Mouse (Mus musculus) embryo, embryonic 9.5 days (tissue): ENCODE data around the gene Mical3.

Experiments used
- DNase-seq: peaks from one replicate; pipeline ENCODE4 v3.0.0-alpha.2; 2017; ENCODE audit errors: extremely low spot score

The Mical3 gene

DNA sequence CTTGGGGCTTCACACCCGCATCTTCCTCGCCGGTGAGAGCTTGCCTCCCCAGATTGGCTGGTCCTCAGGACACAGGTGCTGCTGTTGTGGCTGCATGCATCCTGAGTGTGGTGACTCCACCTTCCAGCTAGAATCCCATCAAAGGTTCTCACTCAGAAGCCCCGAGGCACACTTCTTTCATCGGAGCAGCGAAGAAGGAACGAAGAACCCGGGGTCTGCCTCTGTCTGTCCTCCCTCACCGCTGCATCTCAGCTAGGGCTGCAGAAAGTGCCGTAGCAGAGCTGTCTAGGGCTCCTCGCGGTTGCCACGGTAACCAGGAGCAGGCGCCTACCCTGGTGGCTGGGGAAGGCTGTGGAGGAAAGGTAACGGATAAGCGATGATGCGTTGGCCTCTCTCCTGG lies at the start of gene Mical3:
Gene Mical3, minus strand, starts transcription at position 227 of the 400 bp plus-strand sequence.
- peak; percentile 60 for DNase-seq

GRCm38 (mm10) chr6:121179846-121180245 lies 49.0 kb upstream of the Mical3 start:
- DNase-seq, result no peak

DNA sequence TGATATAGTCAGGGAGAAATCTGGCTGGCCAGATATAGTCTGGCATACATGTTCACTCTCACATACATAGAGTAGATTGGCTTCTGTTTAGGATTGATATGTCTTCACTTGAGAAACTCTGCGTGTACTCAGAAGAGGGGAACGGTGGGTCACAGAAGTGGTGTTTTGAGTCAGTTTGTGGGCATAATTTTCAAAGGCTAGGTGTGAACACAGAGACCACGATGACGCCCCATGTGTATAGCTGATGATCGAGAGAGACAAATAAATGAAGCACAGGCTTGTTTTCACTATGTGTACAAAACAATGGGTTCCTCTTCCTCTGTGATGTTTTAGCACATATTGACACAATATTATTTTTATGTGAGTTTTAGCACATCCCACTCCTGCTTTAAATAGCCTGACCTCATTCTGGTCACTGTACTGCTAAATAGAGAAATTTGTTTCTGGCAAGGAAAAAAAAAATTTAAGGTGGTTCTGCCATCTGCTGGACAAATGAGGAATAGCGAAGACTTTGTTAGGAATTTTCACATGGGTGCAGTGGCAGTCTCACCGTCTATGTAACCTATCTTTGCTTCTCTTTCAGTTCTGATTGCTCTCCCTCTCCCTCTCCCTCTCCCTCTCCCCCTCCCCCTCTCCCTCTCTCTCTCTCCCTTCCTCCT lies 48.0 kb upstream of the Mical3 start:
- DNase-seq, result peak; percentile 76

- DNase-seq, result no peak
These were observed 46.4 kb upstream of the Mical3 start for GRCm38 (mm10) chr6:121177118-121177708.

- no peak for DNase-seq
These were observed 45.9 kb upstream of the Mical3 start for GRCm38 (mm10) chr6:121176731-121177098.

- DNase-seq, result no peak
These were observed 45.4 kb upstream of the Mical3 start for GRCm38 (mm10) chr6:121176011-121176730.

GRCm38 (mm10) chr6:121174761-121175160 lies 44.0 kb upstream of the Mical3 start:
- no peak for DNase-seq

DNA sequence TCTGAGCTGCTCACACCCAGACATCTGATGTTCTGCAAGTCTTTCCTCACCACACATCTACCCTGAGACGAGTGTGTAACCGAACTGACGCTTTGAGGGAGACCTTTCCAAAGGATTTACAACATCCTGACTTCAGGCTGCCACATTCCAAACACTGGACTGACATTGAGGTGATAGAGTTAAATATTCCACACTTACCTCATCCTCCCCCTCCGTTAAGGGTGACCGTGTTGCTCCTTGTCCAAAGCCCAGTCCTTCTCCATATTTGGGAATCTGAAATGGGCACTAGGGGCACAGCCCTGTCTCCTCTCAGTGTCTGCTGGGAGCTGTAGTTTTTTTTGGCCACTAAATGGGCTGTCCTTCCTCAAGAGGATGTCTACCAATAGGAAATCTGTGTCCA lies 42.7 kb upstream of the Mical3 start:
- no peak for DNase-seq

DNA sequence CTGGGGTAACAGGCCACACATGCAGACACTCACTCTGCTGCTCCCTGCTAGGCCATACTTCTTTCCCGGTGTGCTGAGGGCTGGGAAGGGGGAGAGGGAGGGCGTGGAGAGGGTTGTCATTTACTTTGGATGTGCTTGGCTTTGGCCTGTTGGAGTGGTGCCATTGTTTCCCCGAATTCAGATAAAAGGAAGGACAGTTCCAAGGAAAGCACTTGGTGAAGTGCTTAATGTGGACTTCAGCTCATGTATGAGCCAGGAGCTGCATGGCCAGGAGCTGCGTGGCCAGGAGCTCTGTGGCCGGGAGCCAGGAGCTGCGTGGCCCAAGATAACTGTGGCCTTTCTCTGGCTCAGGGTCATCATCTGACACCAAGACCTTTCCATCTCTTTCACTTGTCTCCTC lies 40.3 kb upstream of the Mical3 start:
- DNase-seq, result no peak

GRCm38 (mm10) chr6:121167381-121167975 lies 36.7 kb upstream of the Mical3 start:
- no peak for DNase-seq

DNA sequence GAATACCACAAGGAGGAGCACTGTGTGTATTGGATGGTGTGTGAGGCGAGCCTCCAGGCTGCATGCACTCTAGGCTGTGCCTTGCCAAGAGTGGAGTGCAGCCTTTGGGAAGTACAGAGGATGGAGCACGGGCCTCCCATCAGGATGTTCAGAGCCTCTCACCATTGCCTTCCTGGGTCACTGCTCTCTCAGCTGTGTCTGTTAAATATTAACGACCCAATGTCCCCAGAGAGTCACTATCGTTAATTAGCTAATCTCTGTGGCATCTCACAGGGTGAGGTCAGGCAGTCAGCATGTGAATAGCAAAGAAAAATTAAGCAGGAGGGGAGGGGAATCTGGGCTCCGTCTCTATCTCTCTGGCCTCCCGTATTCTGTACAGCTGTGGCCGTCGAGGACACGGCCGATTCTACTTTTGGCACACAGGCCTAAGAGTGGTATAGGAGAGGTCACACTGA lies 35.3 kb upstream of the Mical3 start:
- DNase-seq, result no peak

DNA sequence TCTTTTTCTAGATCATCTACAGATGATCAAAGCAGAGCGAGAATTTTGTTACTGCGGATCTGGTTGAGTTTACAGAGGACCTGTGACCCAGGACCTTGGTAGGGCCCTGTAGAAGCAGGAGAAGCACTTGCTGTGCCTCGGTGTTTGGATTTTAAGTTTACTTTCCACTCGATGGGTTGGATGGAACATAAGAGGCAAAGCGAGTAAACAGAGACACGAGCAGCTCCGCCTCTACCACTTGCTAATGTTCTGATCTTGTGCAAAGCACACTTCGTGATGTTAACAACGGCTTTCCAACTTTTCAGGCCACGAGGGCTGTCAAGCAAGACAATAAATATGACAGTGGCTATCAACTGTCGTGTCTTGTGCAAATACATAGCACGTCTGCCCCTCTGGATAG lies 31.8 kb upstream of the Mical3 start:
- DNase-seq, result no peak

DNA sequence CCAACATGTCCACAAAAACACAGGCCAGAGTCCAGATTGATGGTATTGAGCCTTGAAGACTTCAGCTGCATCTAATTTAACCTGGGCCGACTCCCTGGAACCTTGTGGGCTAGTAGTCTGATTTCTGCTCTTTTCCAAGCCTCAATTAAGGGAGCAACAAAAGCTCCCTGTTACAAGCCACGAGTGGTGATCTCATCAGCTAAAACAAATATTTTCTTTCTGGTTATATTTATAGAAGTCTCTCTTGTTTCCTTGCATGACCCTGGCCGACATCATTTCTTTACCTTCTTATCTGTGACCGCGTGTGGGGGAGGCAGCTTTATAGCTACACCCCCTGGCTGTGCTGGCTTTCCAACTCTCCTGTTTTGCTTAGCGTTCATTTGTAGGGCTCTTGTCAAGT lies 29.3 kb upstream of the Mical3 start:
- DNase-seq, result no peak

- DNase-seq, result no peak
These were observed 28.8 kb upstream of the Mical3 start for GRCm38 (mm10) chr6:121159616-121160015.

DNA sequence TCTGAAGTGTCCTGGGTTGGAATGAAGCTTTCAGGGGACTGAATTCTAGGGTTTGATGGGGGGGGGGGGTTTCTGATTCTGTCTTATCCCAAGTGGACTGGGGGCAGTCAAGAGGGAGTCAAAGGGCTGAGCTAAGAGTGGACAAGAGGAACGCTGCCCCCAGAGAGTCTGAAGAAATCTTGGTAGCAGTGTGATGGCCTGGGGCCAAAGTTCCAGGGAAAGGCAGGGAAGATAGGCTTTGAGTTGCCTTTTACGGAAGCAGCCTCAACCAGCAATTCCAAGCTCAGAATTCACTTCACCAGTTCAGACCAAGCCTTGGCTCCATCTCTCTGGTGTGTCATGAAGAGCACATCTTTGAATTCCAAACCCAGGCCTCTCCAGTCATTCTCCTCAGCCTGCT lies 25.2 kb upstream of the Mical3 start:
- DNase-seq, result no peak

DNA sequence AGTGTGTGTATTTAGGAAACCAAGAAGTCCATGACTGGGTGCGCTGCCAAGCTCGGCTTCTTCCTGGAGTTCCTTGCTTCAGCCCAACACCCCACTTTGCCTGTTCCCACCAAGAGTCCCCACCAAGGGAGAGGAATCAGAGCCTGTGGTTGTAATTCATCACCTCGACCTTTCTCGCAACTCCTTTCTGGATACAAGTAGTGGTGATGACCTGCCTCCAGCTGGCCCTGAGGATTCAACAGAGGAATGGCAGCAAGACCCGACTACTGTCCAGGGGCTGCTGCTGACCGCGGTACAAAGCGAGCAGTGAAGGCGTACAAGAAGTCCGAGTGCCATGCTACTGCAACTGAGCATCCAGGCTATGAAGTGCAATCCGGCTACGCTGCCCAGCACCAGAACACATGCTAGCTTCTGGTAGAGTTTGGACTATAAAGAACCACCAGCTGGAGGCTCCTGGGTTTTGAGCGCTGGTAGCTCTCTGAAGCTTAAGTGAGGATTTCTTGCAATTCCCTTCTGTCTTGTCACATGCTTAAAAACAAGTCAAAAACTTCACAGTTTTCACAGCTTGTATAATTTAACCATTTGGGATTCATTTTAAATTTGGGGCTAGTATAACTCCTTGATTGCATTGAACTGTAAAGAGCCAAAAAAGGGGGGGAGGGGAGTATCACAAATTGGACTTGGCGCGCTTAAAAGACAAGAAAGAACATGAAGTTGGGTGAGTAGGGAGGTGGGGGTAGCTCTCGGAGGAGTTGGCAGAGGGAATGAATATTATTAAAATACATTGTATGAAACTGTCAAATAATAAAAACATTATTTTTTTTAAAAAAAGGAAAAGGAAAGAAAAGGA lies 23.9 kb upstream of the Mical3 start:
- no peak for DNase-seq

- no peak for DNase-seq
These were observed 22.4 kb upstream of the Mical3 start for GRCm38 (mm10) chr6:121153177-121153576.

DNA sequence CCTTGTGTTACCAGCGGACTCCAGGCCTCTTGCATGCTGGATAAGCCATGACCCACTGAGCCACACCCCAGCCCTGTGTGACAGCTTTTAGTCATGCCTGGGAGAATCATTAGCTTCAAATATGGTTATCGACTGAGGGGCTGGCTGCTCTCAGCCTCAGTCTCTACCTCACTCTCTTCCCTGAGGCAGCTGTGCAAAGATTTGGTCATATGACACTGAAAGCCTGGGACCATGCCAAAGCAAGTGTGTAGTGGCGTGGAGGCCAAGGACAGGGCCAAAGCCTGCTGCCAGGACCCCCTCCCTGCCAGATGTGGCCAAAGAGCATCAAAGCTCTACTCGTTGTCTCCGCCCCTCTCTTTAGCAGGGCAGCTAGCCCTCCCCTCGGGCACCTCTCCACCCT lies 20.9 kb upstream of the Mical3 start:
- DNase-seq, result no peak

- no peak for DNase-seq
These were observed 19.3 kb upstream of the Mical3 start for GRCm38 (mm10) chr6:121150126-121150525.

DNA sequence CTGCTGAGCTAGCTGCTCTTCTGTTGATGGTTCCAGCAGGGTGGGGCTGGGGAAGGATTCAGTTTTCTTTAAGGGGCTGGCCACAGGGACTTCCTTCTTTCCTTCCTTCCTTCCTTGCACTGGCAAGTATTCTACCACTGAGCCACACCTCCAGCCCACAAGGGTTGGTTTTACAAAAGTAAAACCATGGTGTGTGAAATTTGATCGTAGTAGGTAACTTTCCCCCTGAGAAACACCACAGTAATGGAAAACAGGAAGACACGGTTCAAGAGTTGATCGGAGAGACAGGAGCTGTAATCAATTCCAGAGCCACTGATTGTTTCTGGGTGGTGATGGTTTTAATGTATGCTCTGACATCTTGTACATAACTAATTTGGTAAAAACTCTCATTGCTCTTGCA lies 18.6 kb upstream of the Mical3 start:
- DNase-seq, result no peak

DNA sequence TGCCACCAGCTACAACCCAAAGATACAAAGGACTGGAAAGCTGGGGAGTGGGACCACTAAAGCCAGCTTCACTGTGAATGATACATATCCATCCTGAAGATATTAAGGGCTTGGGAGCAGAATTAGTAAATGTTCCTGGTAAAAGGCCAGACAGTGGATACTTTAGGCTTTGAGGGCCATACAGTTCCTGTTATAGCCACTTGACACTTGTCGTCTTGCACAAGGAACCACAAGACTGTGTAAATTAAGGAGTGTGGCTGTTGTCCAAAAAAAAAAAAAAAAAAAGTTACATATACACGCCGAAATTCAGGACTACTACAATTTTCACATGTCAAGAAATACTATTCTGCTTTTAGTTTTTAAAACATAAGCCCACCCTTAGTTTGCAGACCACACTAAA lies 17.6 kb upstream of the Mical3 start:
- DNase-seq, result no peak

DNA sequence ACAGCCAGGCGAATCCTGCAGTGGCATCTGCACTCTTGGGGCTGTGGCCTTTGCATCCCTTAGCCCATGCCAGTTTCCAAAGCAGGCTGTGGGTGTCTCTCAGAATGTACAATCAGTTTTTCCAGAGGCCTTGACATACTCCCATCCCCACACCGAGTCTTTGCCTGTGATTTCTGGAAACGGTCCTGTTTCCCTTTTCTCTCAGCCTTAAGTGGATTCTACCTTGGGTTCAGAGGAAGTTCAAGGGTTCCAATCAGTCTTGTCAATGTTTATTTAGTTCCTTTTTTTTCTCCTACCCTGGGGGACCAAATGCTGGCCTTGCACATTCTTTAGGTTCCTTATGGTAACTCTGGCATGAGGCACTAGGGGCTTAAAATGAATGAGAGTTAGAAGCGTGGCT lies 16.0 kb upstream of the Mical3 start:
- peak; percentile 27 for DNase-seq
